21 mouse cellular contexts compared by ENCODE assay signal in the genomic region with DNA sequence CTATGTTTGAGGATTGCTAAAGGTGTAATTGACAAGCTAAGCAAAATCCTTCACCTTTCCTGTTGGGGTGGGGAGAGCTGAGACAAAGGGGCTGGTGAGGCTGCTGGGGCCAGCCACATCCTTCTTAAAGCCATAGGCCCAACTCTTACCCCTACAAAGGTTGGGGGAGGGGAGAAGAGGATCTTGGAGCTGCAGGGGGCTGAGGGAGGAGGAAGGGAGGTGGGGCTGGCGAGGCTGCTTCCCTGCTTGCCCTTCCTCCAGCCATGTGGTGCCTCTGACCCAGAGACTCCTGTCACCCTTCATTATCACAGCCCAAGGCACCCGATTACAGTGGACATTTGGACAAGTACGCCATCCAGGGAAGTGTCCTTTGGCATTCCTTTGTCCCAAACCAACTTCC. TPM values are rescaled to one million over a fixed set of nuclear protein-coding genes. Genes with fewer than 3 reads are reported as not detected.
DNase-seq lines count a peak whose midpoint lies in the region; ATAC-seq and TF ChIP-seq lines count a peak whose summit lies in the region.
"Had no signal": no experiment of that assay in that cellular context is flagged by ENCODE, and none has a peak within 500 bp of the region (broad histone marks: within the 10 kb centered on the region; RNA-seq: fewer than 3 reads in every experiment).

No protein-coding gene starts in this region.

- H3K4me2 ChIP-seq in liver, embryonic 11.5 days = no peak overlapping the region
- H3K4me2 ChIP-seq in liver, embryonic 12.5 days = no peak overlapping the region
- H3K4me2 ChIP-seq: forebrain, embryonic 15.5 days had no signal

- H3K27ac ChIP-seq in liver, embryonic 11.5 days (ENCODE audit: low read depth, low read length) = no peak overlapping the region
- H3K27ac ChIP-seq in liver, embryonic 12.5 days = no peak overlapping the region
- no peak overlapping the region; the same call in 1 of the 2 replicates for H3K27ac ChIP-seq in ES-E14 (ENCODE audit: insufficient read depth, low read depth, low read length, poor library complexity, severe bottlenecking)
- 0 out of 2 replicates have a peak overlapping the region, but pooled peaks have one; percentile 42 for H3K27ac ChIP-seq in limb, embryonic 10.5 days
- H3K27ac ChIP-seq: forebrain, embryonic 15.5 days; heart, adult 2 months had no signal

- peaks cover 21% of the 10 kb centered on the region for H3K4me1 ChIP-seq in liver, embryonic 11.5 days (replicated peaks; ENCODE audit: control insufficient read depth, insufficient read depth, low read length)
- H3K4me1 ChIP-seq in liver, embryonic 12.5 days = peaks cover 26% of the 10 kb centered on the region
- H3K4me1 ChIP-seq in ES-E14 (ENCODE audit: control insufficient read depth in 2 of 2, insufficient read depth in 2 of 2, low read length in 2 of 2, poor library complexity in 1 of 2) = peaks cover 5 to 23% of the 10 kb centered on the region in 2 experiments; a peak in 3 of 4 replicates
- H3K4me1 ChIP-seq in limb, embryonic 10.5 days = peaks cover 36% of the 10 kb centered on the region

- in situ Hi-C loops in ES-E14 (cut with MboI; ENCODE audit: low sequenced_read_pairs in 2 of 2, unreplicated experiment in 2 of 2) = no loop called here

- H3K9me3 ChIP-seq in liver, embryonic 11.5 days (ENCODE audit: control insufficient read depth, low read length) = no peaks in the 10 kb centered on the region
- no peaks in the 10 kb centered on the region for H3K9me3 ChIP-seq in liver, embryonic 12.5 days (replicated peaks)
- no peaks in the 10 kb centered on the region for H3K9me3 ChIP-seq in ES-E14 (ENCODE audit: control insufficient read depth, insufficient read depth, low read depth, low read length)
- no peaks in the 10 kb centered on the region for H3K9me3 ChIP-seq in limb, embryonic 10.5 days (replicated peaks)
- H3K9me3 ChIP-seq: forebrain, embryonic 15.5 days had no signal

- H3K36me3 ChIP-seq in liver, embryonic 11.5 days (ENCODE audit: control insufficient read depth, insufficient read depth, low read length) = no peaks in the 10 kb centered on the region; the same call in 1 of the 2 replicates
- H3K36me3 ChIP-seq in liver, embryonic 12.5 days = no peaks in the 10 kb centered on the region
- peaks cover 30% of the 10 kb centered on the region for H3K36me3 ChIP-seq in ES-E14 (ENCODE audit: control insufficient read depth, insufficient read depth, low read length, poor library complexity, severe bottlenecking)
- H3K36me3 ChIP-seq in limb, embryonic 10.5 days = peaks cover 11% of the 10 kb centered on the region
- H3K36me3 ChIP-seq: forebrain, embryonic 15.5 days had no signal

- no peak for ATAC-seq in liver, embryonic 11.5 days (replicated peaks; ENCODE audit: low FRiP score)
- no peak for ATAC-seq in liver, embryonic 12.5 days
- no peak for ATAC-seq in activated CD4-positive, CD25-positive, alpha-beta regulatory T cell, adult 4 months
- ATAC-seq: forebrain, embryonic 15.5 days; lung, postnatal 0 days had no signal

- H3K27me3 ChIP-seq in liver, embryonic 11.5 days (replicated peaks; ENCODE audit: control insufficient read depth, insufficient read depth, low read length) = no peaks in the 10 kb centered on the region
- peaks cover 27% of the 10 kb centered on the region for H3K27me3 ChIP-seq in liver, embryonic 12.5 days (replicated peaks)
- peaks cover 10% of the 10 kb centered on the region for H3K27me3 ChIP-seq in limb, embryonic 10.5 days (ENCODE audit: low read depth, poor library complexity, severe bottlenecking)

- 50% methylated on average over 3 of the region's 3 CpGs for WGBS in liver, embryonic 11.5 days
- WGBS in liver, embryonic 12.5 days (ENCODE audit: insufficient replicate concordance) = 48% methylated on average over 3 of the region's 3 CpGs
- WGBS in limb, embryonic 10.5 days = 21% methylated on average over 3 of the region's 3 CpGs

- DNase-seq in liver, embryonic 11.5 days (ENCODE audit: low spot score) = no peak
- no peak for DNase-seq in ES-E14 (ENCODE audit: low read depth, low spot score)
- peak; percentile 36 for DNase-seq in embryo, embryonic 10 days (ENCODE audit: low spot score)
- DNase-seq in limb, embryonic 10.5 days (ENCODE audit: low spot score) = no peak
- no peak for DNase-seq in cerebellum, adult 18-20 months
- DNase-seq: cerebellum, adult 9-10 months; gastrocnemius, postnatal 25 days; heart, adult 2 months; layer of hippocampus, postnatal 36 days; right cerebral cortex, adult 18-20 months had no signal

- no peak overlapping the region for H3K9ac ChIP-seq in liver, embryonic 11.5 days (ENCODE audit: low read depth, low read length)
- H3K9ac ChIP-seq in liver, embryonic 12.5 days = no peak overlapping the region
- peak overlapping the region; percentile 23; the same call in 1 of the 2 replicates for H3K9ac ChIP-seq in ES-E14 (ENCODE audit: insufficient read depth, low read depth, low read length, poor library complexity, severe bottlenecking)
- H3K9ac ChIP-seq: forebrain, embryonic 15.5 days had no signal

- 0 out of 2 replicates have a peak overlapping the region, but pooled peaks have one; percentile 2 for H3K4me3 ChIP-seq in liver, embryonic 11.5 days (ENCODE audit: low read depth, low read length)
- no peak overlapping the region for H3K4me3 ChIP-seq in liver, embryonic 12.5 days
- H3K4me3 ChIP-seq in ES-E14 (ENCODE audit: insufficient read depth in 1 of 2, low read depth in 1 of 2, low read length in 2 of 2, poor library complexity in 1 of 2, severe bottlenecking in 1 of 2) = peak overlapping the region in 1 of 2 experiments; percentile 96; a peak in 2 of 4 replicates
- H3K4me3 ChIP-seq in limb, embryonic 10.5 days = no peak overlapping the region
- H3K4me3 ChIP-seq: erythroblast, embryonic 14.5 days; forebrain, embryonic 15.5 days; heart, adult 2 months had no signal

TF ChIP-seq in ES-E14, 5 proteins besides CTCF, POLR2A, EP300 and RAD21:
- no peak for TF ChIP-seq ZC3H11A (IDR thresholded peaks at IDR 0.05; ENCODE audit: borderline replicate concordance, low read depth, low read length)
- no peak for TF ChIP-seq ZNF384 (IDR thresholded peaks at IDR 0.05; ENCODE audit: low read depth, low read length)
- TF ChIP-seq CHD2 (IDR thresholded peaks at IDR 0.05; ENCODE audit: low read depth, low read length) = no peak
- TF ChIP-seq MAFK (IDR thresholded peaks at IDR 0.05; ENCODE audit: insufficient read depth, low read depth, low read length) = no peak
- TF ChIP-seq HCFC1 (IDR thresholded peaks at IDR 0.05; ENCODE audit: borderline replicate concordance, insufficient read depth, low read length) = no peak
TF ChIP-seq in ES-E14: peak in this region for 0.

RNA-seq across cellular contexts. Expression of a gene that starts 2.4 kb away (rescaled TPM):
- 27.2 and 27.8 TPM in 2 replicates for polyA plus RNA-seq in liver, embryonic 11.5 days (2014; fragmentation: Nextera tagmentation; extraction: Ambion mirVana)
- polyA plus RNA-seq in liver, embryonic 12.5 days (2016; fragmentation: Nextera tagmentation; extraction: Ambion mirVana) = 16.6 and 17.1 TPM in 2 replicates
- total RNA-seq in ES-E14 (2012; rRNA removed) = 136 and 183 TPM in 2 replicates
- polyA plus RNA-seq in limb, embryonic 10.5 days (2016; fragmentation: Nextera tagmentation; extraction: Ambion mirVana) = 26.1 and 26.2 TPM in 2 replicates
- 1 to 10 TPM; 3.7 to 5.8 TPM for polyA plus RNA-seq in activated CD4-positive, CD25-positive, alpha-beta regulatory T cell, adult 4 months (2017; shearing (Covaris generic))

RNA-seq across cellular contexts. Expression of a gene that starts 19.1 kb away (rescaled TPM):
- 65.1 and 66.8 TPM in 2 replicates for polyA plus RNA-seq in liver, embryonic 11.5 days (2014; fragmentation: Nextera tagmentation; extraction: Ambion mirVana)
- 44.0 and 45.7 TPM in 2 replicates for polyA plus RNA-seq in liver, embryonic 12.5 days (2016; fragmentation: Nextera tagmentation; extraction: Ambion mirVana)
- total RNA-seq in ES-E14 (2012; rRNA removed) = 9.1 and 12.7 TPM in 2 replicates
- 73.9 and 74.4 TPM in 2 replicates for polyA plus RNA-seq in limb, embryonic 10.5 days (2016; fragmentation: Nextera tagmentation; extraction: Ambion mirVana)
- 100 to 1,000 TPM; 109 to 128 TPM for polyA plus RNA-seq in activated CD4-positive, CD25-positive, alpha-beta regulatory T cell, adult 4 months (2017; shearing (Covaris generic))

RNA-seq across cellular contexts. Expression of a gene that starts 44.8 kb away (rescaled TPM):
- 0.49 and 0.77 TPM in 2 replicates for polyA plus RNA-seq in liver, embryonic 11.5 days (2014; fragmentation: Nextera tagmentation; extraction: Ambion mirVana)
- polyA plus RNA-seq in liver, embryonic 12.5 days (2016; fragmentation: Nextera tagmentation; extraction: Ambion mirVana) = 0.42 and 0.58 TPM in 2 replicates
- total RNA-seq in ES-E14 (2012; rRNA removed) = 0.27 TPM in 1 of 2 replicates, not detected in the other
- not detected in 2 replicates for polyA plus RNA-seq in limb, embryonic 10.5 days (2016; fragmentation: Nextera tagmentation; extraction: Ambion mirVana)
- not detected for polyA plus RNA-seq in activated CD4-positive, CD25-positive, alpha-beta regulatory T cell, adult 4 months (2017; shearing (Covaris generic))
- total RNA-seq: adrenal gland, adult 18-20 months; gastrocnemius, postnatal 25 days; heart, adult 2 months; layer of hippocampus, postnatal 36 days; left cerebral cortex, postnatal 14 days; midbrain, postnatal 0 days had no signal
- polyA plus RNA-seq: erythroblast, embryonic 14.5 days; forebrain, embryonic 15.5 days; heart, adult 2 months; heart, embryonic 16.5 days; kidney, adult 2 months; midbrain, postnatal 0 days; small intestine, adult 2 months had no signal
